Mouse (Mus musculus) embryonic facial prominence, embryonic 14.5 days (tissue): ENCODE results near the gene Trnp1. TPM values are rescaled to one million over a fixed set of nuclear protein-coding genes. Genes with fewer than 3 reads are reported as not detected.

Source experiments
- ATAC-seq: fragments of 200-750 bp; cut with Nextera tagmentation; 2 replicates; pipeline ENCODE4 v1.8.0; 2017; ENCODE audit warnings: low read depth, moderate number of reproducible peaks, moderate TSS enrichment
- DNase-seq: peaks from one replicate; pipeline ENCODE4 v3.0.0-alpha.2; 2015; ENCODE audit warnings: low spot score
- H3K27ac ChIP-seq: fragments of 300-500 bp; sonication (generic); replicated peaks from 2 replicates; pipeline ENCODE4 v1.5.1; 2014; ENCODE audit warnings: low read depth, mild to moderate bottlenecking, low read length, moderate library complexity
- H3K27me3 ChIP-seq: fragments of 300-500 bp; sonication (generic); replicated peaks from 2 replicates; pipeline ENCODE4 v1.6.1; 2014; ENCODE audit warnings: low read length; ENCODE audit not compliant: control insufficient read depth, insufficient read depth
- H3K36me3 ChIP-seq: fragments of 300-500 bp; sonication (generic); 2 replicates; pipeline ENCODE4 v1.6.1; 2014; ENCODE audit warnings: low read length, mixed read lengths; ENCODE audit not compliant: control insufficient read depth, insufficient read depth
- H3K4me1 ChIP-seq: fragments of 300-500 bp; sonication (generic); 2 replicates; pipeline ENCODE4 v1.6.1; 2014; ENCODE audit warnings: antibody characterized with exemption, low read length; ENCODE audit not compliant: control insufficient read depth, insufficient read depth
- H3K4me2 ChIP-seq: fragments of 300-500 bp; sonication (generic); 2 replicates; pipeline ENCODE4 v1.6.1; 2014; ENCODE audit warnings: low read depth, mild to moderate bottlenecking, low read length, moderate library complexity, mixed read lengths
- H3K4me3 ChIP-seq: fragments of 300-500 bp; sonication (generic); 2 replicates; pipeline ENCODE4 v1.5.1; 2014; ENCODE audit warnings: low read depth, mild to moderate bottlenecking, low read length
- H3K9ac ChIP-seq: fragments of 300-500 bp; sonication (generic); 2 replicates; pipeline ENCODE4 v1.6.1; 2014; ENCODE audit warnings: low read depth, mild to moderate bottlenecking, low read length, moderate library complexity, mixed read lengths
- H3K9me3 ChIP-seq: fragments of 300-500 bp; sonication (generic); 2 replicates; pipeline ENCODE4 v1.6.1; 2016; ENCODE audit warnings: low read length; ENCODE audit not compliant: control insufficient read depth
- WGBS: fragments of 180-500 bp; shearing (Covaris S2); extraction: QIAGEN DNeasy Blood & Tissue Kit; methylation state at CpG from one replicate; pipeline ENCODE4 v1.1.7; 2014; 5-methylcytosine and 5-hydroxymethylcytosine counted together
- polyA plus RNA-seq: library from polyadenylated mRNA; unstranded; fragments of >200 nt; fragmentation: Nextera tagmentation; extraction: Ambion mirVana; gene quantifications from 2 replicates; pipeline ENCODE4 v1.2.1, GENCODE M21; 2014

Gene Trnp1
- polyA plus RNA-seq, 1 experiment from 2014 or later, result 9.0 TPM

DNA sequence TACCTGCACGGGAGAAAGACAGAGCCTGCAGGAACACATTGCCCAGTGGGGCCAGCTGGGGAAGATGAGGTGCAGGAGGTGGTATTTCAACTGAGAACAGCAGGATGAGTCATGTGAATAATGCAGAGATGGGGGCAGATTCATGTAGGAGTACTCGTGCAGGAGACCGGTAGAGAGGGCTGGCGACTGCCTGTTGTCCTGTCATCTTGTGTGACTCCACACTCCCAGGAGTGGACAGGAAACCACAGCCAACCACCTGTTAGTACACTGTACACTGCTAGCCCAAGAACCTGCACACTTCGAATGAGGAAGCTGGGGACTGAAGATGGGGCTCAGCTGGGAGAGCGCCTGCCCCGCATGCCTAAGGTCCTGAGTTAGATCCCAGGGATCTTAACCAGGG, 3.2 kb upstream of the Trnp1 start:
- Histone ChIP-seq H3K4me2 (no peak overlapping the region), H3K27me3 (peaks cover 68% of the 10 kb centered on the region), H3K4me3 (no peak overlapping the region), H3K27ac (no peak overlapping the region), H3K9me3 (no peaks in the 10 kb centered on the region), H3K9ac (no peak overlapping the region), H3K4me1 (peaks cover 4% of the 10 kb centered on the region; the same call in 1 of the 2 replicates), H3K36me3 (no peaks in the 10 kb centered on the region)
- WGBS, result 62% methylated on average over 7 of the region's 7 CpGs
- ATAC-seq (no peak), DNase-seq (no peak)

DNA sequence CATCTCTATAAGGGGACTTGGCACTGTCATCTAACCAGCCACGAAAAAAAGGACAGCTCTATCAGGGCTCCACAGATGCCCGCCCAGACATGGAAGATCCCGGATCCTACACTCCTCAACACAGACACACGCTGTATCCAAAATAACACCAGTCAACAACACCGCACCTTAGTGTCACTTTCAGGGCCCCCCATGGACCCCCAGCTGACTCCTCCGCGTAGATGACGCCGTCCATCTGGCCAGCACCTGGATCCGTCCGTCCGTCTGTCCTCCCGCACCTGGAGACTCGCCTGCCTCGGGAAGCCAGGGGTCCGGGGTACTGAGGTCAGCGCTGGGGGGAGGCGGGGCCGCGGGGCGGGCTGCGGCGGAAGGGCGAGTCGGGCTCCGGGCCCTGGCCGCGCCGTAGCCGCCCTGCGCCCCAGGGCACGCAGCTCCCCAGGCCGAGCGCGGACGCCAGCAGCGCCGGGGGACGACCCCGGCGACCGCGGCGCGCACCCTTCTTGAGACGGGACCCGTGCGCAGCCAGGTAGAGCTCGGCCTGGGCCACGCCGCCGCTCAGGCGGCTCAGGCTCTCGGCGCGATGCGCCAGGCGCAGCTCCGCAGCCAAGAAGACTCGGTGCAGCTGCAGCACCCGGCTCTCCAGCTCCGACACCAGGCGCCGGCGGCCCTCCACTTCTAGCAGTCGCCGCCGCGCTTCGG, 740 bp downstream of the Trnp1 start:
- H3K4me3 ChIP-seq, result peak overlapping the region; percentile 59
- 3% methylated on average over 16 of the region's 70 CpGs for WGBS
- ATAC-seq (peak; percentile 48), DNase-seq (peak; percentile 45)
- H3K36me3 ChIP-seq, result no peaks in the 10 kb centered on the region
- H3K27ac ChIP-seq, result no peak overlapping the region
- peak overlapping the region; percentile 70 for H3K9ac ChIP-seq
- H3K9me3 ChIP-seq, result no peaks in the 10 kb centered on the region
- H3K4me2 ChIP-seq, result peak overlapping the region; percentile 98
- H3K4me1 ChIP-seq, result peaks cover 4% of the 10 kb centered on the region; the same call in 1 of the 2 replicates
- peaks cover 72% of the 10 kb centered on the region for H3K27me3 ChIP-seq

DNA sequence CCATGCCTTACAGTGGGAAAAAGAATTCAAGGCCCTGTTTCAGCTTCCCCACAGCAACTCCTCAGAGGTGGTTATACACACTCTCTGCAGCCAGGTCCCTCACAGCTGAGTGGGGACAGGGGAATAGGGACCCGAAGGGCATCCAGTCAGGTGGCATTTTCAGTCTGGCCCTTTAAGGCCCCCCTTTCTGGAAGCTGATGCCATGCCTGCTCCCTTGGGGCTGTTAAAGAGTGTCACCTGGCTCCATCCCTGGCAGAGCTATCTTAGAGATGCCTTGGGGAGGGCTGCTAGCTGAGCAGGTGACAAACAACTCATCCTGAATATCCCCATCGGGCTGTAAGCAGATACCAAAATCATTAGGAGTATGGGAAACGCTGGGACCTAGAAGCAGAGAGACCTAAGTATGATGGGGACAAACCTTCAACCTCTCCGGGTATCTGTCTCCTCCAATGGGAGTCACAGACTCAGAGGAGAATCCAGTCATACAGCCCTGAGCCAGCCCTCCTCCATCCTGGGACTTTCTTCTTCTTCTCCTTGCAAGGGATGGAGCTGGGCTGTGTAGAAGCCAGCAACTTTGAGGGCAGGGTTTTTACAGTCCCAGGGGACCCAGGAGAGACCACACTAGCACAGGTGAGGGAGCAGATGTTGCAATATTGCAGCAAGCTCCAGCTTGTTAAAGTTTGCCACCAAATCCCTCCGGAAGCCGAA, 1.5 kb downstream of the Trnp1 start:
- Histone ChIP-seq H3K27ac (no peak overlapping the region), H3K27me3 (peaks cover 72% of the 10 kb centered on the region), H3K9ac (no peak overlapping the region; the same call in 1 of the 2 replicates), H3K4me1 (peaks cover 4% of the 10 kb centered on the region), H3K4me3 (peak overlapping the region; percentile 59), H3K9me3 (no peaks in the 10 kb centered on the region), H3K4me2 (peak overlapping the region; percentile 98), H3K36me3 (no peaks in the 10 kb centered on the region)
- DNase-seq (peak; percentile 46), ATAC-seq (peak; percentile 39; the same call in 1 of the 2 replicates)
- 16% methylated on average over 6 of the region's 6 CpGs for WGBS

DNA sequence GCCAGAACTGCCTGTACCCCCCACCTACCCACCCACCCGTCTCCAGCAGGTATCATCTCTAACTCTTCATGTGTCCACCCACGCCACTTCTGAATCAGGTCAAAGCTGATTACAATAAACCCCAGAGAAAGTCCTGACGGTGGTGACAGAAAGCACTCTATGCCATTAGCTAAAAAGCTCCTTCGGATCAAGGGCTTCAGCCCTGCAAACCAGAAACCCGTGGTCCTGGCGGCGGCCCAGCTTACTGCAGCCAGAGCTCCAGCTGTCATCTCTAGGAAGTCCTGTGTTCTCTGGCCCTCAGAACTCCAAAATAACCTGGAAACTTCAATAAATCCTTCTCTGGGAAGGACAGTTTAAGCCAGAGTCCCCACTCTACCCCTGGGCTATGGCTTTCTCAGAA, 2.6 kb downstream of the Trnp1 start:
- no peak overlapping the region for H3K9ac ChIP-seq
- WGBS, result 33% methylated on average over 7 of the region's 7 CpGs
- H3K9me3 ChIP-seq, result no peaks in the 10 kb centered on the region
- H3K36me3 ChIP-seq, result no peaks in the 10 kb centered on the region
- H3K27ac ChIP-seq, result no peak overlapping the region
- DNase-seq (no peak), ATAC-seq (no peak)
- no peak overlapping the region for H3K4me2 ChIP-seq
- peaks cover 61% of the 10 kb centered on the region for H3K27me3 ChIP-seq
- H3K4me3 ChIP-seq, result no peak overlapping the region
- H3K4me1 ChIP-seq, result peaks cover 8% of the 10 kb centered on the region

DNA sequence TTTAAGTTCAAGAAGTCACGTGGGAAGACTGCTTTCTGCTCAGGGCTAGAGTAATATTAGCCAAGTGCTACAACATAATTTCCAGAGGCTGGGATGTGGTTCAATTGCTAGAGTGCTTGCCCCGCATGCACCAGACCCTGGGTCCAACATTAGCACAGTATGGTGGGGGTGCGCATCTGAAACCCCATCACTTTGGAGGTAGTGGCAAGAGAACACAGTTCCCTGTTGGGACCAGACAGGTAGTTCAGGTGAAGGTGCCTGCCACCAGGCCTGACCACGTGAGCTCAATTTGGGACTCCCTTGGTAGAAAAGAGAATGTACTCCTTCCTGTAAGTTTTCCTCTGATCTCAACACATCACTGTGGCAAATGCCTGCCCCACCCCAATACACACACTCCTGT, 3.5 kb downstream of the Trnp1 start:
- Histone ChIP-seq H3K4me2 (no peak overlapping the region), H3K4me1 (peaks cover 8% of the 10 kb centered on the region), H3K4me3 (no peak overlapping the region), H3K9ac (no peak overlapping the region), H3K9me3 (no peaks in the 10 kb centered on the region), H3K36me3 (no peaks in the 10 kb centered on the region), H3K27ac (no peak overlapping the region), H3K27me3 (peaks cover 52% of the 10 kb centered on the region)
- 65% methylated on average over 4 of the region's 4 CpGs for WGBS
- no peak for DNase-seq
- no peak for ATAC-seq

DNA sequence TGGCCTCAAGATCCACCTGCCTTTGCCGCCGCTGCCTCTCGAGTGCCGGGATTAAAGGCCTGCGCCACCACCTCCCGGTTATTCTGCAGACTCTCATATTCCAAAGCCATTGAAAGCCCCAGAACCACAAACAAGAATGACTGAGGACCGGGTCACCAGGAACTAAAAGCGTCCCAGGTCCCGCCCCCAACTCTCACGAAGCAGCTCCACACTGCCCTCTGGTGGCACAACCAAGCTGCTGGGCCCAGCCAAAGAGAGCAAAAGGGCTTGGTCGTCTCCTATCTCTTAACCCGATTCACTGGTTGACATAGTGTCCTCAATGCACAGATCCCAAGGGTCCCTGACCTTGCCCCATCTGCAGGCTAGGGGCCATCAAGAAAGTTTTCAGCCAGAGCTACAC, 3.9 kb downstream of the Trnp1 start:
- Histone ChIP-seq H3K4me2 (peak overlapping the region; percentile 51), H3K4me1 (peaks cover 8% of the 10 kb centered on the region), H3K9me3 (no peaks in the 10 kb centered on the region), H3K9ac (no peak overlapping the region), H3K4me3 (peak overlapping the region; percentile 27), H3K36me3 (no peaks in the 10 kb centered on the region), H3K27ac (no peak overlapping the region), H3K27me3 (peaks cover 48% of the 10 kb centered on the region)
- no peak for ATAC-seq
- DNase-seq, result peak; percentile 85
- 0% methylated on average over 12 of the region's 12 CpGs for WGBS

DNA sequence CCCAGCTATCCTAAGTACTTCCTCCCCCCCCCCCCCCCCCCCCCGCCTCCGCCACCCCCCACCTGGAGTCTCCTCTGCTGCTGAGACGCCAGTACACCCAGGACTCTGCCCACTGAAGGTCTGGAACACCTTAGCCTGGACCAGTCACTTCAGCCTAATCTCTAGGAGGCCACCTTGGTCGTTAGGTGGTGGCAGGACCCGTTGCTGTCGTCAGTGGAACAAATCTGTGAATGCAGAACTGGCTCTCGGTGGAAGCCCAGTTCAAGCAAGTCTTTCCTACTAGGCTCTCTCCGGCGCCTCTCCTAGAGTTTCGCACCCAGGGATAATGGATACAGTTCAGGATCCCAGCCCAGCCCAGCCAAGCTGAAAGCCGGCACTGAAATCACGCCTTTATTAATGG, 4.5 kb downstream of the Trnp1 start:
- H3K27ac ChIP-seq, result no peak overlapping the region
- WGBS, result 24% methylated on average over 9 of the region's 12 CpGs

DNA sequence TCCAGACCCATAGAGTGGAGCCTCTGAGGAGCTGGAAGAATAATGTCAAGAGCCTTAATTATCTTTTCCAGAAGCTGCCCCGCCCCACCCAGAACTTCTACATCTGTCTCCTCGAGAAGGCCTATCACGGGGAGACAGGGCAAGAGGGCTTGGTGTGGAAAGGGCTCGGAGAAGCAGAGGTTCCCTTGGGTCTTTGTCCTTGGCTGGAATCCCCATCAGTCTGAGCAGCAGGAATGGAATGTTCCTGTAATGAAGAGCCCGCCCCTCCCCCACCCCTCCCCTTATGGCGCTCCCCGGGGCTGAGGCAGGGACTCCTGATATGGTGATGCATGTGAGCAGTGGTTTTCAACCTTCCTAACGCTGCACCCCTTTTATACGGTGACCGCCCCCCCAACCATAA, 6.5 kb downstream of the Trnp1 start:
- no peak overlapping the region for H3K4me3 ChIP-seq
- 38% methylated on average over 10 of the region's 10 CpGs for WGBS

More for the DNA sequence above, 4.5 kb downstream of the Trnp1 start:
- H3K9ac ChIP-seq, result no peak overlapping the region
- no peaks in the 10 kb centered on the region for H3K36me3 ChIP-seq
- peaks cover 7% of the 10 kb centered on the region for H3K4me1 ChIP-seq
- H3K4me3 ChIP-seq, result peak overlapping the region; percentile 27; the same call in 1 of the 2 replicates
- peak overlapping the region; percentile 51 for H3K4me2 ChIP-seq
- DNase-seq (no peak), ATAC-seq (no peak)
- H3K9me3 ChIP-seq, result no peaks in the 10 kb centered on the region
- H3K27me3 ChIP-seq, result peaks cover 42% of the 10 kb centered on the region

More for the DNA sequence above, 6.5 kb downstream of the Trnp1 start:
- H3K9ac ChIP-seq, result no peak overlapping the region
- no peaks in the 10 kb centered on the region for H3K9me3 ChIP-seq
- H3K4me2 ChIP-seq, result no peak overlapping the region
- ATAC-seq, result no peak
- H3K27me3 ChIP-seq, result peaks cover 22% of the 10 kb centered on the region
- peaks cover 4% of the 10 kb centered on the region for H3K4me1 ChIP-seq
- H3K27ac ChIP-seq, result no peak overlapping the region
- peak; percentile 31 for DNase-seq
- no peaks in the 10 kb centered on the region for H3K36me3 ChIP-seq
